Mouse (Mus musculus): ENCODE measurements around the gene Mybpc1.
"Not testable (repeated sequence)": the region's sequence is repeated elsewhere in the genome, so short reads cannot be mapped to it uniquely, and the experiment has no call there.

Gene Mybpc1

DNA sequence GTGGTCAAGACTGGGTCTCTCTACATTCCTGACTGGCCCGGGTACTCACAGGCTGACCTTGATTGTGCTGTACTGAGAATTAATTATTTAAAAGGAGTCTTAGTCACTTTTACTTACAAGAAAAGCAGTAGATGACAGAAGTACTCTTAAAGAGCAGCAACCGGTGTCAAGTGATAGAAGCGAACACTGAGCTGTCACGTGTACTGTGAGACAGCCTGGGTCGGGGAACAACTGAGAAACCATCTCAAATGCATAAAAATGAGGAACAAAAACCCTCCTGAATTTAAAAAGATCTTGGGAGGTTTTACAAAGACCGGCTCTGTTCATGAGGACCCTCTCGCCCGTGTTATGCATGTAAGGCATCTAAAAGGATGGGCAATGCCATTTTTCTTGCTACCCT, 112.3 kb downstream of the Mybpc1 start:
- DNase-seq (ENCODE audit: low spot score in 2 of 2) = no peak

DNA sequence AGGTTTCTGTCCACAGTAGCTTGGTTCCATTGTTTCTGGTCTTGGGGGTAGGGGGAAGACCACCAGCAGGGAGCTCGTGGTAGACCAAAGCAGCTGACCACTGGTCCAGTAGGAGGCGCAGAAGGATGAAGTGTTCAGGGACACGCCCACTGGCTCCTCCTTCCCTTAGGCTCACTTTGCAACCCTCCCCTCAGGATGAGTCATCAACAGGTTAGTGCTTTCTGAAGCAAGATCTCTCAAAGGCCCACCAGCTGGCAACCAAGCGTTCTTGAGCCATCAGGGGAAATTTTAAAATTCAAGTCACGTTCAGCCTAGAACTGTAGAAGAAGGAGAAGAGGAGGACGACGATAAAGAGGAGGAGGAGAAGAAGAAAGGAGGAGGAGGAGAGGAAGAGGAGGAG, 113.3 kb downstream of the Mybpc1 start:
- DNase-seq (ENCODE audit: low spot score in 2 of 2) = no peak

DNA sequence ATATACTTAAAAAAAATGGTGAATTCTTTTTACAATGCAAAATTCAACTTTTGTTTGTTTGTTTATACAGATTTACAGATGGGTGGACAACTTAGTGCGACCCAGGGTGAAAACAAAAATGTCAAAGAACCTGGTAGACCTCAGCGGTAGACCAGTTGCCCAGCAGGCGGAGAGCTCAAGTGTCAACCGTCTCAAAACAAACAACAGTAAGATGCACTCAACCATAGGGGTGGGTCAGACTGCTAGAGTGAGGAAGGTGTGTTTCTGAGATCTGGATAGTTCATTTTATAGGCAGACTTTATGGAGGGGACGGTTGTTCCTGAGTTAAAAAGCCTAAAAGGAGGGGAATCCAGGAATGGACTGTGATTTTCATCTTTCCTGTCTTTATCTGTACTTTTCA, 116.3 kb downstream of the Mybpc1 start:
- no peak for DNase-seq (ENCODE audit: low spot score in 2 of 2)

DNA sequence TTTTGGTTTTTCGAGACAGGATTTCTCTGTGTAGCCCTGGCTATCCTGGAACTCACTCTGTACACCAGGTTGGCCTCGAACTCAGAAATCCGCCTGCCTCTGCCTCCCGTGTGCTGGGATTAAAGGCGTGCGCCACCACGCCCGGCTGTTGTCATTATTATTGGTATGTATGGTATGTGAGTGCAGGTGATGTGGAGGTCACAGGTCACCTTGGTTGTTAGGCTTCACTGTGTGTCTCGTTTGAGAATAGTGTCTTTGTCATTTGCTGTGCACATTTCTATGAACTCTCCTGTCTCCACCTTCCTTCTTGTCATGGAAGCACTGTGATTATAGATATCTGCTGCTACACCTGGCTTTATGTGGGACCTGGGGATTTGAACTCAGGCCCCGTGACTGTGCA, 122.1 kb downstream of the Mybpc1 start:
- not testable (repeated sequence) for DNase-seq (ENCODE audit: low spot score in 2 of 2)

Data from thymus, postnatal 10 days (tissue).